Mouse (Mus musculus) MEL (cell line): ENCODE data around the gene Rnf44. TPM values are rescaled to one million over a fixed set of nuclear protein-coding genes. Genes with fewer than 3 reads are reported as not detected.

Experiments
- DNase-seq: peaks from one replicate; pipeline ENCODE4 v3.0.0; 2011; ENCODE audit warnings: low read depth, low spot score
- H3K27ac ChIP-seq: 2 replicates; pipeline ENCODE4 v1.5.1; 2012; ENCODE audit warnings: low read depth, mild to moderate bottlenecking, control low read depth, low read length, moderate library complexity; ENCODE audit not compliant: control insufficient read depth
- H3K27me3 ChIP-seq, 2 experiments: fragments of 150-350 bp in 1 of 2; sonication (generic) in 1 of 2; 2 replicates each; pipeline ENCODE4 v1.6.1; 2012; ENCODE audit warnings: low read length in 2 of 2, mild to moderate bottlenecking in 2 of 2, improper control_type of control experiment in 1 of 2, moderate library complexity in 1 of 2; ENCODE audit not compliant: insufficient read depth in 2 of 2, control insufficient read depth in 1 of 2
- H3K36me3 ChIP-seq, 2 experiments: 2 replicates each; pipeline ENCODE4 v1.6.1; 2012 to 2014; ENCODE audit warnings: low read length in 2 of 2, improper control_type of control experiment in 1 of 2, inconsistent platforms in 1 of 2, mild to moderate bottlenecking in 1 of 2; ENCODE audit not compliant: insufficient read depth in 2 of 2, control insufficient read depth in 1 of 2
- H3K4me1 ChIP-seq, 2 experiments: fragments of 150-350 bp in 1 of 2; sonication (generic) in 1 of 2; 2 replicates each; pipeline ENCODE4 v1.6.1; 2012; ENCODE audit warnings: low read length in 2 of 2, improper control_type of control experiment in 1 of 2, mild to moderate bottlenecking in 1 of 2; ENCODE audit not compliant: insufficient read depth in 2 of 2, control insufficient read depth in 1 of 2
- H3K4me3 ChIP-seq, 2 experiments: fragments of 150-350 bp in 1 of 2; sonication (generic) in 1 of 2; 2 replicates each; pipeline ENCODE4 v1.5.1; 2012; ENCODE audit warnings: low read depth in 2 of 2, low read length in 2 of 2, mild to moderate bottlenecking in 2 of 2, moderate library complexity in 2 of 2, control low read depth in 1 of 2, improper control_type of control experiment in 1 of 2; ENCODE audit not compliant: control insufficient read depth in 1 of 2, insufficient read depth in 1 of 2
- H3K79me2 ChIP-seq: 2 replicates; pipeline ENCODE4 v1.6.1; 2012; ENCODE audit warnings: mild to moderate bottlenecking, low read length, moderate library complexity; ENCODE audit not compliant: control insufficient read depth, poor library complexity, insufficient read depth
- H3K9ac ChIP-seq: 2 replicates; pipeline ENCODE4 v1.6.1; 2012; ENCODE audit warnings: low read depth, mild to moderate bottlenecking, control low read depth, low read length, moderate library complexity; ENCODE audit not compliant: control insufficient read depth, poor library complexity, severe bottlenecking
- H3K9me3 ChIP-seq: fragments of 150-350 bp; sonication (generic); replicated peaks from 2 replicates; pipeline ENCODE4 v1.6.1; 2012; ENCODE audit warnings: mild to moderate bottlenecking, low read length, improper control_type of control experiment, moderate library complexity; ENCODE audit not compliant: insufficient read depth
- BHLHE40 ChIP-seq: IDR thresholded peaks from 2 replicates; pipeline ENCODE4 v1.6.1; 2012; ENCODE audit warnings: low read depth, mild to moderate bottlenecking, inconsistent platforms, low read length, improper control_type of control experiment, borderline replicate concordance
- CHD1 ChIP-seq: IDR thresholded peaks from 2 replicates; pipeline ENCODE4 v1.6.1; 2012; ENCODE audit warnings: low read depth, mild to moderate bottlenecking, inconsistent platforms, low read length, improper control_type of control experiment
- CHD2 ChIP-seq: IDR thresholded peaks from 2 replicates; pipeline ENCODE4 v1.6.1; 2011; ENCODE audit warnings: low read length, improper control_type of control experiment
- CTCF ChIP-seq, 3 experiments: IDR thresholded peaks in 2 of 3; conservative IDR thresholded peaks in 1 of 3; 2 replicates each; pipeline ENCODE4 v1.5.1; 2011 to 2012; ENCODE audit warnings: low read length in 3 of 3, low read depth in 2 of 3, mild to moderate bottlenecking in 2 of 3, improper control_type of control experiment in 1 of 3, inconsistent platforms in 1 of 3, mixed read lengths in 1 of 3, moderate library complexity in 1 of 3; ENCODE audit not compliant: control insufficient read depth in 1 of 3, insufficient read depth in 1 of 3, poor library complexity in 1 of 3, severe bottlenecking in 1 of 3
- E2F4 ChIP-seq: IDR thresholded peaks from 2 replicates; pipeline ENCODE4 v1.6.1; 2011; ENCODE audit warnings: low read depth, low read length, improper control_type of control experiment, borderline replicate concordance
- ELF1 ChIP-seq: IDR thresholded peaks from 2 replicates; pipeline ENCODE4 v1.6.1; 2014; ENCODE audit warnings: low read depth, mild to moderate bottlenecking, inconsistent platforms, low read length, improper control_type of control experiment, moderate library complexity
- EP300 ChIP-seq, 2 experiments: IDR thresholded peaks; 2 replicates each; pipeline ENCODE4 v1.6.1; 2011; ENCODE audit warnings: improper control_type of control experiment in 2 of 2, low read length in 2 of 2, low read depth in 1 of 2, mild to moderate bottlenecking in 1 of 2
- ETS1 ChIP-seq: IDR thresholded peaks from 2 replicates; pipeline ENCODE4 v1.6.1; 2012; ENCODE audit warnings: low read depth, mild to moderate bottlenecking, inconsistent platforms, low read length, improper control_type of control experiment, moderate library complexity
- GABPA ChIP-seq: IDR thresholded peaks from 2 replicates; pipeline ENCODE4 v1.6.1; 2012; ENCODE audit warnings: low read depth, mild to moderate bottlenecking, inconsistent platforms, low read length, improper control_type of control experiment, moderate library complexity
- GATA1 ChIP-seq: IDR thresholded peaks from 2 replicates; pipeline ENCODE4 v1.6.1; 2011; ENCODE audit warnings: low read depth, low read length, improper control_type of control experiment
- JUND ChIP-seq: IDR thresholded peaks from 2 replicates; pipeline ENCODE4 v1.6.1; 2011; ENCODE audit warnings: low read depth, mild to moderate bottlenecking, improper control_type of control experiment, low read length
- KAT2A ChIP-seq: conservative IDR thresholded peaks from 2 replicates; pipeline ENCODE4 v1.6.1; 2012; ENCODE audit warnings: low read depth, low read length, improper control_type of control experiment, inconsistent platforms
- MAFK ChIP-seq: IDR thresholded peaks from 2 replicates; pipeline ENCODE4 v1.6.1; 2011; ENCODE audit warnings: low read depth, mild to moderate bottlenecking, low read length, improper control_type of control experiment, borderline replicate concordance
- MAX ChIP-seq: IDR thresholded peaks from 2 replicates; pipeline ENCODE4 v1.6.1; 2011; ENCODE audit warnings: low read length, improper control_type of control experiment
- MAZ ChIP-seq: IDR thresholded peaks from 2 replicates; pipeline ENCODE4 v1.6.1; 2012; ENCODE audit warnings: low read depth, mild to moderate bottlenecking, inconsistent platforms, low read length, improper control_type of control experiment
- MEF2A ChIP-seq: IDR thresholded peaks from 2 replicates; pipeline ENCODE4 v1.6.1; 2014; ENCODE audit warnings: low read depth, mild to moderate bottlenecking, inconsistent platforms, low read length, improper control_type of control experiment; ENCODE audit not compliant: poor library complexity, insufficient replicate concordance, severe bottlenecking; ENCODE audit errors: extremely low read depth
- MXI1 ChIP-seq: IDR thresholded peaks from 2 replicates; pipeline ENCODE4 v1.6.1; 2011; ENCODE audit warnings: mild to moderate bottlenecking, low read depth, low read length, improper control_type of control experiment
- MYB ChIP-seq: IDR thresholded peaks from 2 replicates; pipeline ENCODE4 v1.6.1; 2011; ENCODE audit warnings: mild to moderate bottlenecking, low read depth, low read length, improper control_type of control experiment
- NELFE ChIP-seq: IDR thresholded peaks from 2 replicates; pipeline ENCODE4 v1.6.1; 2011; ENCODE audit warnings: low read depth, low read length, improper control_type of control experiment
- NRF1 ChIP-seq: IDR thresholded peaks from 2 replicates; pipeline ENCODE4 v1.6.1; 2014; ENCODE audit warnings: low read depth, mild to moderate bottlenecking, inconsistent platforms, low read length, improper control_type of control experiment, moderate library complexity; ENCODE audit not compliant: poor library complexity, insufficient read depth, severe bottlenecking
- POLR2A ChIP-seq, 2 experiments: IDR thresholded peaks; 2 replicates each; pipeline ENCODE4 v1.6.1; 2011 to 2012; ENCODE audit warnings: low read length in 2 of 2, mild to moderate bottlenecking in 2 of 2, control low read depth in 1 of 2, improper control_type of control experiment in 1 of 2, low read depth in 1 of 2, moderate library complexity in 1 of 2; ENCODE audit not compliant: control insufficient read depth in 1 of 2, insufficient read depth in 1 of 2, poor library complexity in 1 of 2
- POLR2AphosphoS2 ChIP-seq: IDR thresholded peaks from 2 replicates; pipeline ENCODE4 v1.6.1; 2011; ENCODE audit warnings: low read length, improper control_type of control experiment
- POLR2AphosphoS5 ChIP-seq: IDR thresholded peaks from 2 replicates; pipeline ENCODE4 v1.6.1; 2012; ENCODE audit warnings: low read depth, borderline replicate concordance, mild to moderate bottlenecking, inconsistent platforms, low read length, moderate library complexity, mixed read lengths
- RAD21 ChIP-seq: IDR thresholded peaks from 2 replicates; pipeline ENCODE4 v1.6.1; 2011; ENCODE audit warnings: mild to moderate bottlenecking, low read depth, low read length, improper control_type of control experiment
- RCOR1 ChIP-seq: IDR thresholded peaks from 2 replicates; pipeline ENCODE4 v1.6.1; 2012; ENCODE audit warnings: low read depth, mild to moderate bottlenecking, inconsistent platforms, low read length, improper control_type of control experiment
- SIN3A ChIP-seq: IDR thresholded peaks from 2 replicates; pipeline ENCODE4 v1.6.1; 2012; ENCODE audit warnings: low read length, improper control_type of control experiment, inconsistent platforms
- SMC3 ChIP-seq: IDR thresholded peaks from 2 replicates; pipeline ENCODE4 v1.6.1; 2011; ENCODE audit warnings: low read depth, low read length, improper control_type of control experiment
- TAL1 ChIP-seq: IDR thresholded peaks from 2 replicates; pipeline ENCODE4 v1.6.1; 2012; ENCODE audit warnings: mild to moderate bottlenecking, inconsistent platforms, low read length, moderate library complexity, mixed read lengths
- TBP ChIP-seq: IDR thresholded peaks from 2 replicates; pipeline ENCODE4 v1.8.0; 2011; ENCODE audit warnings: low read depth, low read length, improper control_type of control experiment
- TCF12 ChIP-seq: IDR thresholded peaks from 2 replicates; pipeline ENCODE4 v1.6.1; 2014; ENCODE audit warnings: low read depth, mild to moderate bottlenecking, inconsistent platforms, low read length, improper control_type of control experiment, moderate library complexity
- UBTF ChIP-seq: IDR thresholded peaks from 2 replicates; pipeline ENCODE4 v1.6.1; 2012; ENCODE audit warnings: low read depth, mild to moderate bottlenecking, inconsistent platforms, low read length, improper control_type of control experiment, moderate library complexity, borderline replicate concordance; ENCODE audit not compliant: insufficient read depth
- USF1 ChIP-seq: IDR thresholded peaks from 2 replicates; pipeline ENCODE4 v1.6.1; 2014; ENCODE audit warnings: low read depth, mild to moderate bottlenecking, inconsistent platforms, low read length, improper control_type of control experiment, moderate library complexity
- ZC3H11A ChIP-seq: IDR thresholded peaks from 2 replicates; pipeline ENCODE4 v1.6.1; 2012; ENCODE audit warnings: low read depth, mild to moderate bottlenecking, inconsistent platforms, low read length, improper control_type of control experiment
- ZKSCAN1 ChIP-seq: IDR thresholded peaks from 2 replicates; pipeline ENCODE4 v1.6.1; 2012; ENCODE audit warnings: low read depth, mild to moderate bottlenecking, inconsistent platforms, low read length, improper control_type of control experiment, moderate library complexity
- ZMIZ1 ChIP-seq: IDR thresholded peaks from 2 replicates; pipeline ENCODE4 v1.6.1; 2012; ENCODE audit warnings: low read depth, mild to moderate bottlenecking, inconsistent platforms, low read length, improper control_type of control experiment, moderate library complexity
- polyA plus RNA-seq, 2 experiments: library from polyadenylated mRNA; stranded (reverse) in 1 of 2; unstranded in 1 of 2; fragments of >175 nt in 1 of 2; fragments of >200 nt in 1 of 2; gene quantifications; 2 replicates each; pipeline versions ENCODE4 v1.2.1 to v1.2.4; 2012; ENCODE audit warnings: low replicate concordance in 2 of 2, low read depth in 1 of 2; ENCODE audit not compliant: insufficient read length in 2 of 2, insufficient read depth in 1 of 2, missing spikeins in 1 of 2
- total RNA-seq: library from RNA; depleted of rRNA; stranded (reverse); fragments of 300-350 nt; gene quantifications from 2 replicates; pipeline ENCODE4 v1.2.3, GENCODE M21; 2012

Gene Rnf44
- total and polyA plus RNA-seq, 3 experiments: 10.7 to 60.5 TPM; not detected in 1

GRCm38 (mm10) chr13:54687575-54688424 is 5.9 kb downstream of the Rnf44 start:
- peak overlapping the region; percentile 90 for H3K9ac ChIP-seq
- H3K36me3 ChIP-seq: peaks cover 2 to 38% of the 10 kb centered on the region in 2 experiments; a peak in 3 of 4 replicates
- no peaks in the 10 kb centered on the region for H3K9me3 ChIP-seq
- H3K79me2 ChIP-seq: peaks cover 57% of the 10 kb centered on the region
- H3K27ac ChIP-seq: peak overlapping the region; percentile 76
- peak overlapping the region; percentile 87 for H3K4me3 ChIP-seq
- DNase-seq: peak; percentile 97
- peaks cover 7 to 40% of the 10 kb centered on the region in 2 experiments for H3K4me1 ChIP-seq
- no peaks in the 10 kb centered on the region for H3K27me3 ChIP-seq
- TF ChIP-seq ZC3H11A (no peak), MYB (no peak), TCF12 (no peak), ZKSCAN1 (no peak), JUND (no peak; the same call in 1 of the 2 replicates), GATA1 (no peak), ELF1 (0 out of 2 replicates have a peak, but pooled peaks have one; percentile 26), POLR2A (IDR thresholded peaks at IDR 0.05; ENCODE audit: control insufficient read depth in 1 of 2, insufficient read depth in 1 of 2, low read depth in 1 of 2, low read length in 2 of 2, poor library complexity in 1 of 2) (peak; percentile 65 to 77), USF1 (peak; percentile 95), CTCF (IDR thresholded peaks at IDR 0.05 in 2 of 3, conservative IDR thresholded peaks at IDR 0.05 in 1 of 3; ENCODE audit: control insufficient read depth in 1 of 3, insufficient read depth in 1 of 3, low read depth in 2 of 3, low read length in 3 of 3, poor library complexity in 1 of 3, severe bottlenecking in 1 of 3) (no peak), MXI1 (no peak; the same call in 1 of the 2 replicates), SIN3A (no peak; the same call in none of the 2 replicates), POLR2AphosphoS2 (peak; percentile 58), POLR2AphosphoS5 (0 out of 2 replicates have a peak, but pooled peaks have one; percentile 28), RCOR1 (peak; percentile 50; the same call in 1 of the 2 replicates), MAX (0 out of 2 replicates have a peak, but pooled peaks have one; percentile 64), TBP (no peak), RAD21 (no peak), EP300 (IDR thresholded peaks at IDR 0.05; ENCODE audit: low read depth in 1 of 2, low read length in 2 of 2) (0 out of 4 replicates have a peak, but pooled peaks of 1 of the 2 experiments have one; percentile 17), E2F4 (0 out of 2 replicates have a peak, but pooled peaks have one; percentile 46), ZMIZ1 (peak; percentile 65), SMC3 (no peak), GABPA (peak; percentile 55; the same call in 1 of the 2 replicates), MAFK (no peak), NELFE (0 out of 2 replicates have a peak, but pooled peaks have one; percentile 21), TAL1 (no peak), MEF2A (no peak), BHLHE40 (peak; percentile 85), CHD2 (no peak), MAZ (peak; percentile 56), CHD1 (no peak), NRF1 (0 out of 2 replicates have a peak, but pooled peaks have one; percentile 37), KAT2A (no peak), ETS1 (peak; percentile 94), UBTF (no peak)
